Mouse (Mus musculus) liver, embryonic 15.5 days (tissue): ENCODE measurements around the gene Safb2. TPM values are rescaled to one million over a fixed set of nuclear protein-coding genes. Genes with fewer than 3 reads are reported as not detected.
A peak's percentile ranks its signal among the peaks of the same experiment; 100 is the strongest.

Experiments used
- ATAC-seq: fragments of 200-750 bp; cut with Nextera tagmentation; 2 replicates; pipeline ENCODE4 v1.8.0; 2017; ENCODE audit warnings: moderate number of reproducible peaks, mild to moderate bottlenecking, moderate library complexity; ENCODE audit not compliant: insufficient read depth
- H3K27ac ChIP-seq: fragments of 300-500 bp; sonication (generic); replicated peaks from 2 replicates; pipeline ENCODE4 v1.5.1; 2015; ENCODE audit warnings: mild to moderate bottlenecking, inconsistent platforms
- H3K27me3 ChIP-seq: fragments of 300-500 bp; sonication (generic); 2 replicates; pipeline ENCODE4 v1.6.1; 2015; ENCODE audit warnings: mild to moderate bottlenecking, inconsistent platforms
- H3K36me3 ChIP-seq: fragments of 300-500 bp; sonication (generic); replicated peaks from 2 replicates; pipeline ENCODE4 v1.6.1; 2015; ENCODE audit warnings: moderate library complexity, mild to moderate bottlenecking, inconsistent platforms
- H3K4me1 ChIP-seq: fragments of 300-500 bp; sonication (generic); replicated peaks from 2 replicates; pipeline ENCODE4 v1.6.1; 2015; ENCODE audit warnings: inconsistent platforms
- H3K4me2 ChIP-seq: fragments of 300-500 bp; sonication (generic); 2 replicates; pipeline ENCODE4 v1.6.1; 2015; ENCODE audit warnings: moderate library complexity, mild to moderate bottlenecking, inconsistent platforms
- H3K4me3 ChIP-seq: fragments of 300-500 bp; sonication (generic); replicated peaks from 2 replicates; pipeline ENCODE4 v1.5.1; 2015; ENCODE audit warnings: mild to moderate bottlenecking, inconsistent platforms
- H3K9ac ChIP-seq: fragments of 300-500 bp; sonication (generic); 2 replicates; pipeline ENCODE4 v1.6.1; 2015; ENCODE audit warnings: moderate library complexity, mild to moderate bottlenecking, inconsistent platforms
- H3K9me3 ChIP-seq: fragments of 300-500 bp; sonication (generic); replicated peaks from 2 replicates; pipeline ENCODE4 v1.6.1; 2016; ENCODE audit warnings: inconsistent platforms
- WGBS: fragments of 180-500 bp; shearing (Covaris S2); methylation state at CpG from one replicate; pipeline ENCODE4 v1.1.7; 2015; ENCODE audit warnings: mixed read lengths; ENCODE audit not compliant: insufficient replicate concordance; 5-methylcytosine and 5-hydroxymethylcytosine counted together
- polyA plus RNA-seq: library from polyadenylated mRNA; unstranded; fragments of >200 nt; fragmentation: Nextera tagmentation; extraction: Ambion mirVana; gene quantifications from 2 replicates; pipeline ENCODE4 v1.2.1, GENCODE M21; 2015

The Safb2 gene
- polyA plus RNA-seq, 1 experiment from 2014 or later = 31.2 TPM

DNA sequence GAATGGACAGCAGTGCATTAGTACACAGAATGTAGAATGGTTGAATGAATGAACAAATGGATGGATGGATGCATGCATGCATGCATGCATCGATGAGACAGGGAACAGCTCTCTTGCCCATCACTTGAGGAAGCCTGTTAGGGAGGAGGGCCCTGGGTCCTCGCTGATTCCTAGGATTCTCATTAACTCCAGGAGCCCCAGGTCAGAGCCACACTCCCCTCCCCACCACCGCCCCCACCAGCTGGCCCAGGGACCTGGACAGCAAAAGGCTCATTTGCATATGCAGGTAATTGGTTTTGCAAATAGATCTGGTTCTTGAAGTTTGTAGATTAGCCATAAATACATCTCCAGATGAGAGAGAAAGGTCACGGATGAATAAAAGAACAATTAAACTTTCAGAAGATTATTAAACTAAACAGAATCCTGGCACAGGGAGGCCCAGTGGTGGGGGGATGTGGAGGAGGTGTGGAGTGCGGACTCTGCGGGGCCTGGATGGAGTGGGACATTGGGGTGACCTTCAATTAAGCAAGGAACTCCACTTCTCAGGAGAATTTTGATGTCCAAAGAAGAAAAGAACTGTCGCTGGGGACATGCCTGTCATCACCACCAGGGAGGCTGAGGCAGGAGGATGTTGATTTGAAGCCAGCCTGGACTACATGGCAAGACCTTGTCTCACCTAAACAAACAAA, 39.5 kb downstream of the Safb2 start:
- no peak overlapping the region for H3K27ac ChIP-seq
- no peak overlapping the region for H3K9ac ChIP-seq
- H3K4me1 ChIP-seq = 0 out of 2 replicates have a peak, but pooled peaks cover 4% of the 10 kb centered on the region
- H3K4me2 ChIP-seq = no peak overlapping the region
- H3K27me3 ChIP-seq = peaks cover 8% of the 10 kb centered on the region; the same call in 1 of the 2 replicates
- no peaks in the 10 kb centered on the region for H3K36me3 ChIP-seq
- H3K9me3 ChIP-seq = no peaks in the 10 kb centered on the region
- H3K4me3 ChIP-seq = no peak overlapping the region
- no peak for ATAC-seq
- 50% methylated on average over 7 of the region's 7 CpGs for WGBS

DNA sequence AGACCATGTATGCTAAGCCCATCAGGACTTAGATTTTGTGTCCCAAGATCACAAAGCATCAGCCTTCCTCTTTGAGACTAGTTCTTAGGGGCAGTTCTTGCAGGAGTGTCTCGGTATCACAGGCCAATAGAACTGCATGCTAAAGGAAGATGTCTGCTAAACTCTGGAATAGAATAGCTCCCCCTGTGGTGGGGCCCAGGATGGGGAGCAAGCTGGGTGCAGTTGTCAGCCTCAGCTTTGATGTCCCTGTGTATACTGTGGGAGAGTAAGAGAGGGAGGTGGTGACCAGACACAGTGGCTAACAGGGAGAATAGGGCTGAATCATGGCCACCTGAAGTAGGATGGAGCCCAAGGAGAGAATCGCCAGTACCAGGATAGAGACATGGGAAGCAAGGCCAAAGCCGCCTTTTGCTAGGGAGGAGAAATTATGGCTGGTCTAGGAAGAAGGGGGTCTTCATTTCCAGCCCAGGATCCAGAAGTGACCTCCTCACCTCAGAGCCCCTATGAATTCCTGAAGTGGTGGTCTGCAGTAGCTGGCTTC, 40.6 kb downstream of the Safb2 start:
- no peak overlapping the region for H3K27ac ChIP-seq
- no peaks in the 10 kb centered on the region for H3K9me3 ChIP-seq
- 0 out of 2 replicates have a peak, but pooled peaks cover 4% of the 10 kb centered on the region for H3K4me1 ChIP-seq
- ATAC-seq = no peak
- no peak overlapping the region for H3K9ac ChIP-seq
- peaks cover 12% of the 10 kb centered on the region; the same call in 1 of the 2 replicates for H3K27me3 ChIP-seq
- H3K4me3 ChIP-seq = no peak overlapping the region
- H3K4me2 ChIP-seq = no peak overlapping the region
- WGBS = 65% methylated on average over 3 of the region's 3 CpGs
- no peaks in the 10 kb centered on the region for H3K36me3 ChIP-seq

DNA sequence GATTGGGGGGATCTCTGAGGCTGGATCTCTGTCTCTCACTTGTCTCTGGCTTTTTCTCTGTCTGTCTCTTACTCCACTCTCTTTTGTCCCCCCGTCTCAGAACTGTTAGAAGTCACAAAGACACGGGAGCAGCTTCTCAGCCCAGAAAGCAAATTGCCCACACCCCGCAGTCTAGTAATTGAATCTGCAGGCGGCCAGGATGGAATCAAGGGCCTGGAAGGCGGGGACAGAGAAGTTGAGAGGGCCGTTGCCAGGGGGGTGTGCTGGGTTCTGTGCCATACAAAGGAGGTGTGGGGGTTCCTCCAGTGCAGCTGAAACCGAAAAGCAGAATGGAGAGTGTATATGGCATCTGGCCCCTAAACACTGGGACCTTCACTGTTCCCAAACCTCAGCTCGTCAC, 41.6 kb downstream of the Safb2 start:
- no peaks in the 10 kb centered on the region for H3K36me3 ChIP-seq
- no peak overlapping the region for H3K27ac ChIP-seq
- ATAC-seq = no peak
- H3K9ac ChIP-seq = no peak overlapping the region
- H3K27me3 ChIP-seq = peaks cover 16% of the 10 kb centered on the region; the same call in 1 of the 2 replicates
- H3K9me3 ChIP-seq = no peaks in the 10 kb centered on the region
- H3K4me1 ChIP-seq = 0 out of 2 replicates have a peak, but pooled peaks cover 4% of the 10 kb centered on the region
- 41% methylated on average over 8 of the region's 8 CpGs for WGBS
- H3K4me3 ChIP-seq = no peak overlapping the region
- H3K4me2 ChIP-seq = no peak overlapping the region

DNA sequence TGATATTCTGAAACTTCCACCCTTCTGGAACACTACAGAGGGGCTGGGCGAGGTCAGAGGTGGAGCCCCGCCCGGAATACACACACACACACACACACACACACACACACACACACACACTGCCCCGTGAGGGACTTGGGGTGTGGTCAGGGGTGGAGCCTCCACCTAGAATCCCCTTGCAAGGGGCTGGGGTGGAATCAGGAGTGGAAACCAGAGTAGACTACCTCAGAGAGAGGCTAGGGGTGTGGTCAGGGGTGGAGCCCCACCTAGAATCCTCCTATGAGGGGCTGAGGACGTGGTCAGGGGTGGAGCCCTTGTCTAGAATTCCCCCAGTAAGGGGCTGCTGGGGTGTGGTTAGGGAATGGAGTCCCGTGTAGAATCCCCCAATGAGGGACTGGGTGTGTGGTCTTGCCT, 43.8 kb downstream of the Safb2 start:
- Histone ChIP-seq H3K9ac (no peak overlapping the region), H3K4me2 (no peak overlapping the region), H3K4me3 (no peak overlapping the region), H3K4me1 (no peaks in the 10 kb centered on the region), H3K36me3 (no peaks in the 10 kb centered on the region), H3K27me3 (peaks cover 22% of the 10 kb centered on the region; the same call in 1 of the 2 replicates), H3K27ac (no peak overlapping the region), H3K9me3 (no peaks in the 10 kb centered on the region)
- 29% methylated on average over 6 of the region's 6 CpGs for WGBS
- peak; percentile 18; the same call in 1 of the 2 replicates for ATAC-seq

DNA sequence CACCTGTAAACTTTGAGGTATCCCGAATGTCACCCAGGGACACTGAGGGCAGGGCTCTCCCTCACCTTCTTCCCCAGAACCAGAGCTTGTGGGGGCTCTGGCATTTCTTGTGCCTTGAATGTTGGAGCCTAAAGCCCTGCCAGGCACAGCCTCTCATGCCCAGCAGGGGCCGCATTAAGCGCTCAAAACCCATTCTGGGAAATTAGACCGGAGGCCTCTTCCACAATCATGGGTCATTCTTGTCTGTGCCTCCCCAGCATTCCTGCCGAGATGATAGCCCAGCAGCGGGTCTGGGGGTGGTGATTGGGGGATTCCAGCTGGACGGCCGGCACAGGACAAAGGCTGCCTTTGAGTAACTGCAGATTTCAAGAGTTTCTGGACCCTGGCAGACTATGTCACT, 46.5 kb downstream of the Safb2 start:
- Histone ChIP-seq H3K4me2 (no peak overlapping the region), H3K9me3 (no peaks in the 10 kb centered on the region), H3K36me3 (no peaks in the 10 kb centered on the region)

DNA sequence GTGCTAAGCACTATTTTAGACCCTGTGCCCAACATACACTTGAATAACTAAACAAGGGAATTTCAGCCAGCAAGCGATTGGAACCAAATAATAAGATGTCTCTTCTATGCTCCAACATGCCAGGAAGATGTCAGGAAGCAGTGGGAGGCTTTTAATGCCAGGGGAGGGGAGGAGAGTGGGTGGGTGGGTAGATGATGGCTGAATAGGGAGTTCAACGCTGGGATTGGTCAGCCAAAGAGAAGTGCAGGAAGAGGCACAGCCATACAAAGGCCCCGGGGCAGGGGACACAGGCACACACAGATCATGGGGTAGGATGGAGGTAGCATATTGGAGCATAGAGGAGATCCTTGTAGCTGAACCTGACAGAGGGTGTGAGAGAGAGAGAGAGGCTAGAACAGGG, 47.5 kb downstream of the Safb2 start:
- WGBS = 45% methylated on average over 3 of the region's 3 CpGs
- no peak overlapping the region for H3K9ac ChIP-seq

More for the DNA sequence above, 46.5 kb downstream of the Safb2 start:
- Histone ChIP-seq H3K4me3 (no peak overlapping the region), H3K9ac (no peak overlapping the region), H3K4me1 (no peaks in the 10 kb centered on the region), H3K27ac (no peak overlapping the region), H3K27me3 (peaks cover 26% of the 10 kb centered on the region; the same call in 1 of the 2 replicates)
- WGBS = 44% methylated on average over 8 of the region's 8 CpGs
- no peak for ATAC-seq

DNA sequence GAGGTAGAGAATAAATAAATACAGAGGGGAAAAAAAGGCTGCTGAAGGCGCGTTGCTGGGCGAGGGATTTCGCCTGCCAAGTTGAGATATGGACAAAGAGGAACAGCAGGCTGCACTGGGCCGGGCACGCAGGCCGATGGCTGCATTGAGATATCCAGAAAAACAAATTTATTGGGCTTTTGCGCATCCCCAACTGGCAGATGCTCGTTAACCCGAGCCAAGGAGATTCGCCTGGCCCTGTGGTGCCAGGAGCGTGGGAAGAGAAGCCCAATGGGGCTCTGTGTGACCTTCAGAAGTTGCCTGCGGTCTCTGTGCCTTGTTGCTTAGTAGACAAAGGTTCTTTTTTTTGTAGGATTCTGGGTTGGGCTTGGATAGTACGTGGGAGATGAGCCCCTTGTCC, 48.2 kb downstream of the Safb2 start:
- no peak overlapping the region for H3K9ac ChIP-seq
- H3K4me3 ChIP-seq = no peak overlapping the region
- 48% methylated on average over 14 of the region's 14 CpGs for WGBS
- H3K4me1 ChIP-seq = no peaks in the 10 kb centered on the region
- H3K9me3 ChIP-seq = no peaks in the 10 kb centered on the region
- peaks cover 17% of the 10 kb centered on the region; the same call in 1 of the 2 replicates for H3K27me3 ChIP-seq
- H3K4me2 ChIP-seq = no peak overlapping the region
- ATAC-seq = no peak
- H3K36me3 ChIP-seq = no peaks in the 10 kb centered on the region
- no peak overlapping the region for H3K27ac ChIP-seq

More for the DNA sequence above, 47.5 kb downstream of the Safb2 start:
- no peak overlapping the region for H3K4me2 ChIP-seq
- no peak for ATAC-seq
- no peaks in the 10 kb centered on the region for H3K9me3 ChIP-seq
- H3K36me3 ChIP-seq = no peaks in the 10 kb centered on the region
- H3K4me1 ChIP-seq = no peaks in the 10 kb centered on the region
- no peak overlapping the region for H3K4me3 ChIP-seq
- H3K27me3 ChIP-seq = peaks cover 17% of the 10 kb centered on the region; the same call in 1 of the 2 replicates
- H3K27ac ChIP-seq = no peak overlapping the region

DNA sequence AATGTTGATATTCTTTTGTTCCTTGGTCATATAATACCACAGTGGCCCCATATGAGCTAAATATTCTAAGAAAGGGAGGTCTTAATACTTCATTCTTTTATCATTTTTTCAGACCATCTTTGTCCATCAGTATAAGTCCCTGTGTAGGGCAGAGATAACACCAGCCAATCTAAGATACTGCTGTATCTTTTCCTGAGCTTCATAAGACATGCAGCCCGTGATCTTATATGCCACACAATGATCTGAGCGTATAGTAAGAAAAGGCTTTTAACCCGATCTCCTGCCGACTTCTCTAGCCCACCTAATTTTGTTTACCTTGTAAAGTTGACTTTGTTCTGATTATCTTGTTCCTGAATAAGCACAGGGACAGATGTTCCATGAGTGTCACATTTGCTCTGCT, 59.4 kb downstream of the Safb2 start:
- no peak overlapping the region for H3K9ac ChIP-seq
- no peaks in the 10 kb centered on the region for H3K36me3 ChIP-seq
- 31% methylated on average over 4 of the region's 4 CpGs for WGBS
- H3K4me2 ChIP-seq = no peak overlapping the region
- H3K27ac ChIP-seq = no peak overlapping the region
- no peak for ATAC-seq
- H3K4me1 ChIP-seq = no peaks in the 10 kb centered on the region
- H3K4me3 ChIP-seq = no peak overlapping the region
- H3K9me3 ChIP-seq = no peaks in the 10 kb centered on the region
- no peaks in the 10 kb centered on the region for H3K27me3 ChIP-seq

DNA sequence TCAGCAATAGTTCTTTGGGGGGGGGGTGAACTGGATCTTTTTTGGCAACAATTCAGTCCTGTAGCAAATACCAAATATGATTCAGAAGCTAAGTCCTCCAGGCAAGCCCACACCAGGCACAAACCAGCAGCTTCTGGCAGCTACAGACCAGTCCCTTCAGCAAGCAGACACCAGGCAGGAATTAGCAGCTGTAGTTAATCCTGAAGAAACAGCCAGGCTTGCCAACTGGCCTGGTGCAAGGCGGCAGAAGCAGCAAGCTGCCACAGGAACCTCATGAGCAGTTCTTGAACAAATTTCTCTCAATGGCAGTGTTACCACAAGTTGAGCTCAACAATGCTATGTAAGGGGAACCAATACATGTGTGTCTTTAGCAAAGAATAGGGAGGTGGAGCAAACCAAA, 61.6 kb downstream of the Safb2 start:
- Histone ChIP-seq H3K9ac (no peak overlapping the region), H3K4me1 (no peaks in the 10 kb centered on the region), H3K9me3 (no peaks in the 10 kb centered on the region), H3K27ac (no peak overlapping the region), H3K27me3 (no peaks in the 10 kb centered on the region), H3K4me2 (no peak overlapping the region), H3K36me3 (no peaks in the 10 kb centered on the region), H3K4me3 (no peak overlapping the region)
- ATAC-seq = no peak
- WGBS = 32% methylated on average over 1 of the region's 1 CpGs

DNA sequence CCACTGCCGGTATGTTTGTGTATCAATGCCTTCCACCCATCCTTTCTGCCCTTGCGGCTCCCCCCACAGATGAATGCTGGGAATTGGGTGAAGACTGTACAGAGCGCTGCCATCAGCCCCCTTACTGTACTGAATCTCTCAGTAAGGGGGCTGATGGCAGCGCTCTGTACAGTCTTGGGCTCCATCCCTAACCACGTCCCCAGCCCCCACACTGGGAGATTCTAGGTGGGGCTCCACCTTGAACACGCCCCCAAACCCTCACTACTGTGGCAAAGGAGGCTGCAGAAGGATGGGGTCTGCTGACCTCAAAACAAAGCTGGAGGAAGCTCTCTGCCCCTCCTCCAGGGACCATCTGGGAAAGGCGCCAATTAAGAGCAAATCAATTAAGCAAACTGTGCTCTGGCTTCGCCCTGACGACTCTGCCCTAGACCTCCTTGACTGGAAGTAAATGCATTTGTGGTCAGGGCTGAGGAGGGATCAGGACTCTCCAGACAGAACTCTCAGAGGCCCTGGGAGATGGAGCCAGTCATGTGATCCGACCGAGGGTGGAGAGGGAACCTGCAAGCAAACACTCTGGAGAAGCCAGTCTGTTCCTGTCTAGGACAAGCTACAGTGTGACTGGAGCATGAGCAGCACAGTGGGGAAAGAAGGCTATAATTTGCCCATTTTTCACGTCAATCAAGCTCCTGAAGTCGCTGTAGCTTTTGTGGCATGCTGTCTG, 68.5 kb downstream of the Safb2 start:
- Histone ChIP-seq H3K4me2 (no peak overlapping the region), H3K9me3 (no peaks in the 10 kb centered on the region), H3K27me3 (peaks cover 62% of the 10 kb centered on the region), H3K36me3 (no peaks in the 10 kb centered on the region), H3K9ac (no peak overlapping the region), H3K27ac (no peak overlapping the region), H3K4me1 (peaks cover 12% of the 10 kb centered on the region; the same call in 1 of the 2 replicates), H3K4me3 (no peak overlapping the region)
- ATAC-seq = no peak
- 14% methylated on average over 13 of the region's 13 CpGs for WGBS

DNA sequence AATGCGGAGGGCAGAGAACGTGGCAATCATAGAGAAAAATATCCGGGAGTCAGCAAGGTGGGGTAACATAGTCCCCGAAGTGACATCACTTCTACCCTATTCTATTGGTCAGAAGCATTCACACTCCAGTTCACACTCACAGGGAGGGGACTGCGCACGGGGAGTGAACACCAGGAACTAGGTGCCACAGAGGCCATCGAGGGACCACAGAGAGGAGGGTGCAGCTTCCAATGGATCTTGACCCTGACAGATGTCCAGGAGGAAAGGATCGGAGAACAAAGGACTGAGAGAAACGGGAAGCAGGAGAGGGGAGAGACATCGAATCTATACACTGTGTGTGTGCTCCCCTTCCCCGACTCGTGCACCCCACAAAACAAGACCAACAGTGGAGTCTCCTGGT, 69.5 kb downstream of the Safb2 start:
- H3K4me1 ChIP-seq = peaks cover 14% of the 10 kb centered on the region; the same call in 1 of the 2 replicates
- no peak overlapping the region for H3K4me3 ChIP-seq
- H3K27ac ChIP-seq = no peak overlapping the region
- H3K9ac ChIP-seq = no peak overlapping the region
- ATAC-seq = no peak
- H3K9me3 ChIP-seq = no peaks in the 10 kb centered on the region
- WGBS = 38% methylated on average over 12 of the region's 12 CpGs
- no peak overlapping the region for H3K4me2 ChIP-seq
- no peaks in the 10 kb centered on the region for H3K36me3 ChIP-seq
- H3K27me3 ChIP-seq = peaks cover 72% of the 10 kb centered on the region
